Mouse (Mus musculus): Measurements from ENCODE around the gene Rapgef2. TPM values are rescaled to one million over a fixed set of nuclear protein-coding genes. Genes with fewer than 3 reads are reported as not detected.

Gene Rapgef2
- polyA plus RNA-seq, 1 experiment from 2014 or later, result 9.7 TPM

GRCm38 (mm10) chr3:79224352-79224751 is 62.0 kb downstream of the Rapgef2 start:
- H3K9me3 ChIP-seq (replicated peaks; ENCODE audit: control insufficient read depth, low read length), result no peaks in the 10 kb centered on the region
- H3K36me3 ChIP-seq (ENCODE audit: control insufficient read depth, insufficient read depth, low read length), result no peaks in the 10 kb centered on the region
- H3K27me3 ChIP-seq (replicated peaks; ENCODE audit: control insufficient read depth, insufficient read depth, low read length), result no peaks in the 10 kb centered on the region
- peak overlapping the region; percentile 26; the same call in 1 of the 2 replicates for H3K9ac ChIP-seq (ENCODE audit: low read length)
- ATAC-seq, result no peak
- 79% methylated on average over 7 of the region's 7 CpGs for WGBS
- no peak overlapping the region for H3K27ac ChIP-seq (ENCODE audit: low read depth, low read length)
- no peak for DNase-seq (ENCODE audit: low spot score)
- H3K4me3 ChIP-seq (ENCODE audit: low read depth, low read length), result no peak overlapping the region
- H3K4me1 ChIP-seq (ENCODE audit: control insufficient read depth, insufficient read depth, low read length), result peaks cover 6% of the 10 kb centered on the region
- H3K4me2 ChIP-seq (ENCODE audit: low read length), result no peak overlapping the region

GRCm38 (mm10) chr3:79223281-79223680 is 63.0 kb downstream of the Rapgef2 start:
- WGBS, result 67% methylated on average over 8 of the region's 8 CpGs
- no peak for DNase-seq (ENCODE audit: low spot score)
- Histone ChIP-seq H3K4me1 (ENCODE audit: control insufficient read depth, insufficient read depth, low read length) (peaks cover 16% of the 10 kb centered on the region), H3K9ac (ENCODE audit: low read length) (no peak overlapping the region), H3K9me3 (replicated peaks; ENCODE audit: control insufficient read depth, low read length) (no peaks in the 10 kb centered on the region), H3K36me3 (ENCODE audit: control insufficient read depth, insufficient read depth, low read length) (no peaks in the 10 kb centered on the region), H3K4me2 (ENCODE audit: low read length) (no peak overlapping the region), H3K27me3 (replicated peaks; ENCODE audit: control insufficient read depth, insufficient read depth, low read length) (no peaks in the 10 kb centered on the region), H3K4me3 (ENCODE audit: low read depth, low read length) (no peak overlapping the region), H3K27ac (ENCODE audit: low read depth, low read length) (no peak overlapping the region)
- ATAC-seq, result no peak

GRCm38 (mm10) chr3:79222192-79222960 is 63.9 kb downstream of the Rapgef2 start:
- Histone ChIP-seq H3K27me3 (replicated peaks; ENCODE audit: control insufficient read depth, insufficient read depth, low read length) (no peaks in the 10 kb centered on the region), H3K4me1 (ENCODE audit: control insufficient read depth, insufficient read depth, low read length) (peaks cover 16% of the 10 kb centered on the region), H3K36me3 (ENCODE audit: control insufficient read depth, insufficient read depth, low read length) (no peaks in the 10 kb centered on the region), H3K9me3 (replicated peaks; ENCODE audit: control insufficient read depth, low read length) (no peaks in the 10 kb centered on the region), H3K4me3 (ENCODE audit: low read depth, low read length) (no peak overlapping the region), H3K9ac (ENCODE audit: low read length) (no peak overlapping the region), H3K27ac (ENCODE audit: low read depth, low read length) (no peak overlapping the region), H3K4me2 (ENCODE audit: low read length) (no peak overlapping the region)
- WGBS, result 55% methylated on average over 13 of the region's 13 CpGs
- ATAC-seq, result no peak
- no peak for DNase-seq (ENCODE audit: low spot score)

- H3K4me2 ChIP-seq (ENCODE audit: low read length), result no peak overlapping the region
- no peaks in the 10 kb centered on the region for H3K27me3 ChIP-seq (replicated peaks; ENCODE audit: control insufficient read depth, insufficient read depth, low read length)
- 34% methylated on average over 9 of the region's 9 CpGs for WGBS
- no peaks in the 10 kb centered on the region for H3K36me3 ChIP-seq (ENCODE audit: control insufficient read depth, insufficient read depth, low read length)
- H3K27ac ChIP-seq (ENCODE audit: low read depth, low read length), result no peak overlapping the region
- H3K4me1 ChIP-seq (ENCODE audit: control insufficient read depth, insufficient read depth, low read length), result peaks cover 16% of the 10 kb centered on the region
- no peak overlapping the region for H3K9ac ChIP-seq (ENCODE audit: low read length)
- H3K9me3 ChIP-seq (replicated peaks; ENCODE audit: control insufficient read depth, low read length), result no peaks in the 10 kb centered on the region
- ATAC-seq (peak; percentile 67), DNase-seq (ENCODE audit: low spot score) (peak; percentile 83)
- no peak overlapping the region for H3K4me3 ChIP-seq (ENCODE audit: low read depth, low read length)
These were observed 64.8 kb downstream of the Rapgef2 start for GRCm38 (mm10) chr3:79221296-79222191.

GRCm38 (mm10) chr3:79219144-79219930 is 67.0 kb downstream of the Rapgef2 start:
- WGBS, result 36% methylated on average over 10 of the region's 10 CpGs
- no peaks in the 10 kb centered on the region for H3K27me3 ChIP-seq (replicated peaks; ENCODE audit: control insufficient read depth, insufficient read depth, low read length)
- ATAC-seq (no peak), DNase-seq (ENCODE audit: low spot score) (no peak)
- H3K9ac ChIP-seq (ENCODE audit: low read length), result no peak overlapping the region
- no peak overlapping the region for H3K27ac ChIP-seq (ENCODE audit: low read depth, low read length)
- no peak overlapping the region for H3K4me2 ChIP-seq (ENCODE audit: low read length)
- H3K4me1 ChIP-seq (ENCODE audit: control insufficient read depth, insufficient read depth, low read length), result peaks cover 11% of the 10 kb centered on the region
- H3K36me3 ChIP-seq (ENCODE audit: control insufficient read depth, insufficient read depth, low read length), result no peaks in the 10 kb centered on the region
- H3K9me3 ChIP-seq (replicated peaks; ENCODE audit: control insufficient read depth, low read length), result no peaks in the 10 kb centered on the region
- no peak overlapping the region for H3K4me3 ChIP-seq (ENCODE audit: low read depth, low read length)

- 5% methylated on average over 4 of the region's 4 CpGs for WGBS
These were observed 67.7 kb downstream of the Rapgef2 start for GRCm38 (mm10) chr3:79218566-79219051.

GRCm38 (mm10) chr3:79210243-79210642 is 76.1 kb downstream of the Rapgef2 start:
- ATAC-seq, result no peak
- Histone ChIP-seq H3K9me3 (replicated peaks; ENCODE audit: control insufficient read depth, low read length) (no peaks in the 10 kb centered on the region), H3K4me1 (ENCODE audit: control insufficient read depth, insufficient read depth, low read length) (peaks cover 4% of the 10 kb centered on the region; the same call in 1 of the 2 replicates), H3K4me3 (ENCODE audit: low read depth, low read length) (no peak overlapping the region), H3K27ac (ENCODE audit: low read depth, low read length) (no peak overlapping the region), H3K36me3 (ENCODE audit: control insufficient read depth, insufficient read depth, low read length) (no peaks in the 10 kb centered on the region), H3K4me2 (ENCODE audit: low read length) (no peak overlapping the region), H3K27me3 (replicated peaks; ENCODE audit: control insufficient read depth, insufficient read depth, low read length) (no peaks in the 10 kb centered on the region), H3K9ac (ENCODE audit: low read length) (no peak overlapping the region)
- DNase-seq (ENCODE audit: low spot score), result no peak
- WGBS, result 75% methylated on average over 5 of the region's 5 CpGs

More at GRCm38 (mm10) chr3:79218566-79219051, 67.7 kb downstream of the Rapgef2 start:
- H3K9ac ChIP-seq (ENCODE audit: low read length), result peak overlapping the region; percentile 25; the same call in 1 of the 2 replicates
- no peaks in the 10 kb centered on the region for H3K36me3 ChIP-seq (ENCODE audit: control insufficient read depth, insufficient read depth, low read length)
- H3K27ac ChIP-seq (ENCODE audit: low read depth, low read length), result no peak overlapping the region
- H3K27me3 ChIP-seq (replicated peaks; ENCODE audit: control insufficient read depth, insufficient read depth, low read length), result no peaks in the 10 kb centered on the region
- ATAC-seq (no peak), DNase-seq (ENCODE audit: low spot score) (no peak)
- H3K4me2 ChIP-seq (ENCODE audit: low read length), result no peak overlapping the region
- H3K9me3 ChIP-seq (replicated peaks; ENCODE audit: control insufficient read depth, low read length), result no peaks in the 10 kb centered on the region
- no peak overlapping the region for H3K4me3 ChIP-seq (ENCODE audit: low read depth, low read length)
- H3K4me1 ChIP-seq (ENCODE audit: control insufficient read depth, insufficient read depth, low read length), result peaks cover 11% of the 10 kb centered on the region

GRCm38 (mm10) chr3:79207216-79207615 is 79.1 kb downstream of the Rapgef2 start:
- no peak for DNase-seq (ENCODE audit: low spot score)
- Histone ChIP-seq H3K4me1 (ENCODE audit: control insufficient read depth, insufficient read depth, low read length) (peaks cover 12% of the 10 kb centered on the region), H3K4me2 (ENCODE audit: low read length) (no peak overlapping the region), H3K9me3 (replicated peaks; ENCODE audit: control insufficient read depth, low read length) (no peaks in the 10 kb centered on the region), H3K27me3 (replicated peaks; ENCODE audit: control insufficient read depth, insufficient read depth, low read length) (no peaks in the 10 kb centered on the region), H3K27ac (ENCODE audit: low read depth, low read length) (no peak overlapping the region), H3K4me3 (ENCODE audit: low read depth, low read length) (no peak overlapping the region), H3K36me3 (ENCODE audit: control insufficient read depth, insufficient read depth, low read length) (no peaks in the 10 kb centered on the region), H3K9ac (ENCODE audit: low read length) (no peak overlapping the region)
- 89% methylated on average over 2 of the region's 2 CpGs for WGBS
- ATAC-seq, result no peak

All from forebrain, embryonic 14.5 days (tissue).